Mouse (Mus musculus): ENCODE measurements around the gene March7.

DNA sequence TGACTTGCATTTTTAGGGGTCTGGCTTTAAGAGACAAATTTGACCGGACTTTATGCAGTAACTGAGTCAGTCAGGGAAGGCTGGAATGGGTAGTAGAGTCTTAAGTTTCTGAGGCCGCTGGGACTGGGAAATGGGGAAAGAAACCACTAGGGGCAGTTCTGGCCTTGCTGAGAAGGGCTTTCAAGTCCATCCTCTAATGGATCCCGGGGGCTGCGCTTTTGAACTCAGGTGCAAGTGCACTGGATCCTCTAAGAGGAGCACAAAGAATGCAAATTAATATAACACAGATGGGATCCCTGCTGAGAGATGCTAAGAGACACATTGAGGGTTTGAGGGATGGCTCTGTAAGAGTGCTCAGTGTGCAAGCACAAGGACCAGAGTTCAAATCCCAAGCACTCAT, 81.7 kb downstream of the March7 start:
- TF ChIP-seq POLR2A (IDR thresholded peaks at IDR 0.05; ENCODE audit: low read depth, low read length) (no peak), CTCF (IDR thresholded peaks at IDR 0.05; ENCODE audit: borderline replicate concordance, insufficient read depth, low read length) (no peak)
